Mouse (Mus musculus) cerebellum, adult 2 months (tissue): Measurements from ENCODE around the gene Olfr952. TPM values are rescaled to one million over a fixed set of nuclear protein-coding genes. Genes with fewer than 3 reads are reported as not detected.

Experiments
- DNase-seq, 2 experiments: peaks; one replicate each; pipeline ENCODE4 v3.0.0; 2021
- H3K27ac ChIP-seq: fragments of 200-500 bp; 2 replicates; pipeline ENCODE4 v1.5.1; 2012; ENCODE audit warnings: low read length, control low read depth, inconsistent platforms; ENCODE audit not compliant: insufficient read depth
- H3K27me3 ChIP-seq: fragments of 200-500 bp; 2 replicates; pipeline ENCODE4 v1.6.1; 2012; ENCODE audit warnings: inconsistent platforms, mild to moderate bottlenecking, low read length, moderate library complexity; ENCODE audit not compliant: control insufficient read depth, insufficient read depth
- H3K4me1 ChIP-seq: fragments of 200-500 bp; 2 replicates; pipeline ENCODE4 v1.6.1; 2011; ENCODE audit warnings: low read length; ENCODE audit not compliant: control insufficient read depth, insufficient read depth
- H3K4me3 ChIP-seq: fragments of 200-500 bp; replicated peaks from 2 replicates; pipeline ENCODE3; 2011; ENCODE audit warnings: mild to moderate bottlenecking, low read depth, low read length, control low read depth; ENCODE audit not compliant: insufficient read depth
- CTCF ChIP-seq: fragments of 200-500 bp; IDR thresholded peaks from 2 replicates; pipeline ENCODE4 v1.5.1; 2011; ENCODE audit warnings: low read depth, mild to moderate bottlenecking, control low read depth, low read length, moderate library complexity, borderline replicate concordance; ENCODE audit not compliant: insufficient read depth
- POLR2A ChIP-seq: fragments of 200-500 bp; IDR thresholded peaks from 2 replicates; pipeline ENCODE4 v1.6.1; 2011; ENCODE audit warnings: low read length, control low read depth, borderline replicate concordance; ENCODE audit not compliant: insufficient read depth
- WGBS: fragments of 180-500 bp; shearing (Covaris S2); methylation state at CpG from one replicate; pipeline ENCODE4 v1.1.7; 2018; 5-methylcytosine and 5-hydroxymethylcytosine counted together
- polyA plus RNA-seq: library from polyadenylated mRNA; depleted of rRNA; stranded (reverse); fragments of >200 nt; gene quantifications from 2 replicates; pipeline ENCODE4 v1.2.3, GENCODE M21; 2012; rRNA removed

Olfr952 gene
- polyA plus RNA-seq = not detected in 2 replicates

DNA sequence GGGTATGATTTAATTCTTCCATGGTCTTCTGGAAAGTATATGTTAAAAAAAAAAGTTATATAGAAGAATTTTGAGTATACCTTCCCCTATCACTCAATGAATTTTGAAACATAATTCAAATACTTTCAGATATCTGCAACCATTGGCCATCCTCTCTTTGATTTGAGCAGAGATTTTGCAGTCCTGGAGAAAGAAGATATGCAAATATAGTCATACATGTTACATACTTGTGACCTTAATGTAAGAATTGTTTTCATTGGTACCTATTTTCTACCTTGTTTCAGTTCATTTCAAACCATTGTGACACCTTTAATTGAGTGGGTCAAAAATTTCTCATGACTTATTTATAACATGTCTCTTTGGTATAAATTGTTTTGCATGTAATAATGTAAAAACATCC is at the start of gene Olfr952:
Gene Olfr952 (minus strand): TSS at position 101 of the 400 bp plus-strand sequence.
- no peak for DNase-seq
- TF ChIP-seq CTCF (no peak), POLR2A (no peak)
- Histone ChIP-seq H3K27me3 (no peaks in the 10 kb centered on the region), H3K4me3 (no peak within 1 kb of the TSS), H3K27ac (no peak within 1 kb of the TSS), H3K4me1 (no peaks in the 10 kb centered on the region)

DNA sequence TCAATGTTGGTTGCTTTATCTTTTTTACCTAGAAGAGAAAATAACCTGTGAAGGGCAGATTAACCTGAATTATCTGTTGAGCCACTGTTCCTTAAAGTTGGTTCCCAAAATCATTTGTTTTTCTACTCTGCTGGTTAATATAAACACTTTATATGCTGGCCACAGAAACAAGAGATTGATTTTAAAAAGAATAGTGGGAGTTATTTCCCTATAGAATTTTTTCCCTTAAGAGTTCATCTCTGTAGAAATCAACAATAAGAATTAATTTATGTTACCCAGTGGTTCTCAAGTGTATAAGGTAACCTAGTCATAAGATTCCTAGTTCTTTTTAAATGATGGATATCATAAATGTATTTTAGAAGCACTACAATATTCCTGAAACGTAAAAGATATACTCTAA is 44.9 kb upstream of the Olfr952 start, which contains the start of gene Olfr955:
Gene Olfr955 (minus strand): TSS at position 101 of the 400 bp plus-strand sequence.
- H3K27ac ChIP-seq = no peak within 1 kb of the TSS
- TF ChIP-seq CTCF (no peak), POLR2A (no peak)
- H3K4me1 ChIP-seq = no peaks in the 10 kb centered on the region
- H3K4me3 ChIP-seq = no peak within 1 kb of the TSS
- H3K27me3 ChIP-seq = no peaks in the 10 kb centered on the region
- DNase-seq = no peak
- 35% methylated on average over 1 of the region's 1 CpGs for WGBS

DNA sequence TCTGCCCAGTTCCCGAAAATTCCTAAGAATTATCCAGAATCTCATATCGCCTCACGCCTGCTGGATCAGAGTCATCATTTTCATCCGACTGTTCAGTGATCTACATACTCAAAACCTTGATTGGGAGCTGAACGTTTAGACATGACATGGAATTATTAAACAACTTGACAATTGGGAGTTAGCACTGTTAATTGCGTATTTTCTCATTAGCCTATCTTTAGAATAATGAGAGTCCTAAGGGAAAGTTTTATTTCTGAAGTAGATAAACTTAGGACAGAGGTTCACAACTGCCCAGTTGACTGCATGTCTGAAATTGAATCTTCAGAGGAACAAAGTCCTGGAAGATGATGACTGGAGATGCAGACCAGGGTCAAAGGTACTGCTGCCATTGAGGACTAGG is 29.5 kb upstream of the Olfr952 start, which contains the start of gene Olfr954:
Gene Olfr954 (plus strand): TSS at position 301 of the 400 bp plus-strand sequence.
- Histone ChIP-seq H3K4me1 (no peaks in the 10 kb centered on the region), H3K27ac (no peak within 1 kb of the TSS), H3K27me3 (no peaks in the 10 kb centered on the region), H3K4me3 (no peak within 1 kb of the TSS)
- 86% methylated on average over 6 of the region's 6 CpGs for WGBS
- no peak for DNase-seq
- TF ChIP-seq CTCF (no peak), POLR2A (no peak)

GRCm38 (mm10) chr9:39387110-39387509 is 39.8 kb downstream of the Olfr952 start, which contains the start of gene Olfr951:
Olfr951 (plus strand) TSS chr9:39387410.
- TF ChIP-seq CTCF (no peak), POLR2A (no peak)
- no peaks in the 10 kb centered on the region for H3K27me3 ChIP-seq
- H3K27ac ChIP-seq = no peak within 1 kb of the TSS
- DNase-seq = no peak
- no peaks in the 10 kb centered on the region for H3K4me1 ChIP-seq
- 96% methylated on average over 2 of the region's 2 CpGs for WGBS
- no peak within 1 kb of the TSS for H3K4me3 ChIP-seq

Other genes with a start within 250 kb of the Olfr952 start
- not detected in 2 replicates for gene Olfr944, start 225.2 kb downstream of the Olfr952 start, polyA plus RNA-seq
- not detected in 2 replicates for gene Olfr1537, start 177.2 kb downstream of the Olfr952 start, polyA plus RNA-seq
- gene Olfr945, start 150.3 kb downstream of the Olfr952 start, polyA plus RNA-seq = not detected in 2 replicates
- not detected in 2 replicates for gene Olfr948, start 101.1 kb downstream of the Olfr952 start, polyA plus RNA-seq
- gene Olfr951, start 39.7 kb downstream of the Olfr952 start, polyA plus RNA-seq = not detected in 2 replicates
- not detected in 2 replicates for gene Olfr954, start 29.6 kb upstream of the Olfr952 start, polyA plus RNA-seq
- not detected in 2 replicates for gene Olfr955, start 44.8 kb upstream of the Olfr952 start, polyA plus RNA-seq
- gene Olfr44, start 66.8 kb upstream of the Olfr952 start, polyA plus RNA-seq = not detected in 2 replicates
- not detected in 2 replicates for gene Olfr957, start 88.7 kb upstream of the Olfr952 start, polyA plus RNA-seq
- not detected in 2 replicates for gene Olfr958, start 126.9 kb upstream of the Olfr952 start, polyA plus RNA-seq
- not detected in 2 replicates for gene Olfr959, start 148.4 kb upstream of the Olfr952 start, polyA plus RNA-seq
- 8.0 and 8.5 TPM in 2 replicates for gene AW551984, start 177.3 kb upstream of the Olfr952 start, polyA plus RNA-seq
- gene Olfr148, start 183.5 kb upstream of the Olfr952 start, polyA plus RNA-seq = not detected in 2 replicates
- gene Olfr960, start 194.2 kb upstream of the Olfr952 start, polyA plus RNA-seq = not detected in 2 replicates
- gene Olfr961, start 217.9 kb upstream of the Olfr952 start, polyA plus RNA-seq = not detected in 2 replicates
- gene Olfr963, start 240.1 kb upstream of the Olfr952 start, polyA plus RNA-seq = not detected in 2 replicates